Mouse (Mus musculus): ENCODE results near the gene Chpt1. TPM values are rescaled to one million over a fixed set of nuclear protein-coding genes. Genes with fewer than 3 reads are reported as not detected.

Gene Chpt1
- polyA plus RNA-seq, 1 experiment from 2014 or later: 8.5 TPM

GRCm38 (mm10) chr10:88404220-88404619, 99.7 kb downstream of the Chpt1 start:
- Histone ChIP-seq H3K36me3 (ENCODE audit: control insufficient read depth, insufficient read depth, low read length) (no peaks in the 10 kb centered on the region; the same call in none of the 2 replicates), H3K4me1 (ENCODE audit: control insufficient read depth, insufficient read depth, low read length) (no peaks in the 10 kb centered on the region), H3K27me3 (ENCODE audit: control insufficient read depth, insufficient read depth, low read length) (no peaks in the 10 kb centered on the region), H3K9me3 (ENCODE audit: control insufficient read depth, low read length) (no peaks in the 10 kb centered on the region), H3K27ac (replicated peaks; ENCODE audit: low read depth, low read length) (no peak overlapping the region), H3K4me3 (replicated peaks; ENCODE audit: low read depth, low read length) (no peak overlapping the region), H3K4me2 (ENCODE audit: low read length) (no peak overlapping the region), H3K9ac (replicated peaks; ENCODE audit: low read length) (no peak overlapping the region)
- DNase-seq: no peak
- 91% methylated on average over 6 of the region's 6 CpGs for WGBS
- ATAC-seq (ENCODE audit: low FRiP score, low TSS enrichment): no peak

DNA sequence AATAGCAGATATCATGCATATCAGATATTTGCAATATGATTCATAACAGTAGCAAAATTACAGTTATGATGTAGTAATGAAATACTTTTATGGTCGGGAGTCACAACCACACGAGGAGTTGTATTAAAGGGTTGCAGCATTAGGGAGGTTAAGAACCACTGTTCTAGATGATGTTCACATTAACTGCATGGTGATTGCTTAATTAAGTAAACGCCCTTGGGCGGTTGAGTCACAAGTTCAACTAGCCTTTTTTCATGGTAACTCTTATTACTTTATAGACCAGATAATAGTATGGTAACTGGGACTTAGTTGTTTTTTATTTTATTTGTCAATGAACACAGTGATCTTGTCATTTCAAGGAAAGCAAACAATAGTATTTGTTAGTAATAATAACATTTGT, 100.9 kb downstream of the Chpt1 start:
- no peak overlapping the region for H3K4me2 ChIP-seq (ENCODE audit: low read length)
- 94% methylated on average over 4 of the region's 4 CpGs for WGBS
- H3K27ac ChIP-seq (replicated peaks; ENCODE audit: low read depth, low read length): no peak overlapping the region
- ATAC-seq (ENCODE audit: low FRiP score, low TSS enrichment) (no peak), DNase-seq (no peak)
- H3K4me1 ChIP-seq (ENCODE audit: control insufficient read depth, insufficient read depth, low read length): no peaks in the 10 kb centered on the region
- no peak overlapping the region for H3K4me3 ChIP-seq (replicated peaks; ENCODE audit: low read depth, low read length)
- H3K27me3 ChIP-seq (ENCODE audit: control insufficient read depth, insufficient read depth, low read length): no peaks in the 10 kb centered on the region
- no peaks in the 10 kb centered on the region; the same call in none of the 2 replicates for H3K36me3 ChIP-seq (ENCODE audit: control insufficient read depth, insufficient read depth, low read length)
- H3K9ac ChIP-seq (replicated peaks; ENCODE audit: low read length): no peak overlapping the region
- H3K9me3 ChIP-seq (ENCODE audit: control insufficient read depth, low read length): no peaks in the 10 kb centered on the region

Other genes with a start within 250 kb of the Chpt1 start
- gene Dram1, start 125.0 kb downstream of the Chpt1 start, polyA plus RNA-seq (2014; fragmentation: Nextera tagmentation; extraction: Ambion mirVana): 0.18 and 0.50 TPM in 2 replicates
- gene Gnptab, start 124.9 kb downstream of the Chpt1 start, polyA plus RNA-seq (2014; fragmentation: Nextera tagmentation; extraction: Ambion mirVana): 18.1 and 20.0 TPM in 2 replicates
- 0.67 TPM in 1 of 2 replicates, not detected in the other for gene Sycp3, start 44.5 kb downstream of the Chpt1 start, polyA plus RNA-seq (2014; fragmentation: Nextera tagmentation; extraction: Ambion mirVana)
- 1.3 and 4.1 TPM in 2 replicates for gene Mybpc1, start 101.1 kb upstream of the Chpt1 start, polyA plus RNA-seq (2014; fragmentation: Nextera tagmentation; extraction: Ambion mirVana)
- gene Spic, start 180.9 kb upstream of the Chpt1 start, polyA plus RNA-seq (2014; fragmentation: Nextera tagmentation; extraction: Ambion mirVana): not detected in 2 replicates
- gene Arl1, start 226.8 kb upstream of the Chpt1 start, polyA plus RNA-seq (2014; fragmentation: Nextera tagmentation; extraction: Ambion mirVana): 150 and 153 TPM in 2 replicates

Measured in midbrain, embryonic 14.5 days (tissue).